Mouse (Mus musculus) monocyte, adult 2 months (primary cell): ENCODE measurements around the gene Tmem206.

Experiments
- DNase-seq, 2 experiments: peaks; one replicate each; pipeline ENCODE4 v3.0.0; 2022; ENCODE audit warnings: low spot score in 2 of 2, low read depth in 1 of 2

Tmem206 gene

DNA sequence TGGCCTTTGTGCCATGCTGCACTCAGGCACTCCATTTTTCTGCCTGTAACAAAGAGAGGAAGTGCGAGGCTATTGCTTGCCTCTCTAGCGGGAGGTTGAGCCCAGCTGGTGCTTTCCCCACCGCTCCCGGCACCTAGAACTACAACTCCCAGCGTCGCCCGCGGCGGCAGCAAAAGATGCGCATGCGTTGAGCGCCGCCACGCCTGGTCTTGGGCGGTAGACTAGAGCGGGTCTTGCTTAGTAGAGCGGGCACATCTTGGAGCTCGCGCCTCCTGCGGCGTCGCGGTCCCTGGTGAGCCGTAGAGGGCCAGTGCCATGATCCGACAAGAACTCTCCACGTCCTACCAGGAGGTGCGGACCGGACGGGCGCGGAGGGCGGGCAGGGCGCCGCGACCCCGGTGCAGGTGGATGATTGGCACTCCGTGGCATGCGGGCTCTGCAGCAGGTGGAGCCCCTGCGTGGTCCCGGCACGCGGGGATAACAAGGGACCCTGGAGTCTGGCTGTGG, at the start of gene Tmem206:
Gene Tmem206 (plus strand): TSS at position 187 of the 507 bp plus-strand sequence.
- peak; percentile 85 to 92 for DNase-seq

DNA sequence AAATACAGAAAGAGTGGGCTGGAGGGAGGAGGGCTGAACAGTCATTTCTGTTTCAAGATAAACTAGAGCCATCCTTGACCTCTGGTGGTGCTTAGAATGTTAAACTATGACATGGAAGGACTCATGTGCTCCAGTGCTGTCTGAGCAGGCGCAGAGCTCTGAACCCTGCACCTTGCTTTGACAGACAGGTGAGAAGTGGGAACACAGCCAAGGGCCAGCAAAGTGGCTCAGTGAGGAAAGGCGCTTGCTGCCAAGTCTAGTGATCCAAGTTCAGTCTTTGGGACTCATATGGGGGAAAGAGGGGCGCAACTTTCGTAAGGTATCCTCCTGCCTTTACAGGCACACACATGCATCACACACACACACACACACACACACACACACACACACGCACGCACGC, 49.5 kb upstream of the Tmem206 start:
- DNase-seq: no peak

DNA sequence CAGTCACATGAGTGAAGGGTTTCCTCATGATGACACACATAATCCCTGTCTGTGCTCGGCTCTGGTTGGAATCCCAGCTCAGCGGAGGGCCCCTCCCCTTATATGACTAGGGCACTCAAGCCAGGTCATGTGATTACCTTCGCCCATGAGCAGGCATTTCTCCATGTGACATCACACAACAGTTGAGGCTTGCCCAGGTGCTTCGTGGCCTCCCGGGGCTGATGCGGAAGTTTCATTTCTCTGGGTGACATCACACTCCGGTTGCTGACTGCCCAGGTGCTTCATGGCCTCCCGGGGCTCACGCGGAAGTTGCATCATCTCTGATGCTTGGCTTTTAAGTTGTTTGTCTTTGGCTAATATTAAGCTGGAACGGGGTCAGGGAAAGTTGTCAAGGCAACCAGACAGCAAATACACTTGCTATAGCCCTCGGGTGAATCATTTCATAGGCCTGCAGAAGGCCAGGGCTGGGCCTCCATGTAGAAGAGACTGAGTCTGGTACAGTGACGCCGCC, 48.1 kb upstream of the Tmem206 start:
- DNase-seq: peak; percentile 73 to 76

DNA sequence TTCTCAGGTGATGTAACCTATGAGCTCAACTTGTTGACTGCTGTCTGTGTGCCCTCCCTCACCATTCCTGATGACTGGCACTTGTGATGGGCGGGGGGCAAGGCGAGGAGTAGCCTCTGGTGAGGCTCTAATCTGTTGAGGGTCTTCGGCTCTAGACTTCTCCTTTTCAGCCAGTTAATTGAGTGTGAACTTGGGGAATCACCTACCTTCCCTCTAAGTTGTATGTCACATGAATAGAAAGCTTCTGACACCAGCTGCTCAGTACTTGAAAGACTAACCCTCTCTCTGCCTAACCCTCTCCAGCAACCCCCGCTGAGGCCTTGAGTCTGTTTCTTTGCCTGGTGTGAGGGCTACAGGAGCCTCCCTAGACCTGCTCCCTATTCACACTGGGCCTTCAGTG, 47.4 kb upstream of the Tmem206 start:
- DNase-seq: no peak

DNA sequence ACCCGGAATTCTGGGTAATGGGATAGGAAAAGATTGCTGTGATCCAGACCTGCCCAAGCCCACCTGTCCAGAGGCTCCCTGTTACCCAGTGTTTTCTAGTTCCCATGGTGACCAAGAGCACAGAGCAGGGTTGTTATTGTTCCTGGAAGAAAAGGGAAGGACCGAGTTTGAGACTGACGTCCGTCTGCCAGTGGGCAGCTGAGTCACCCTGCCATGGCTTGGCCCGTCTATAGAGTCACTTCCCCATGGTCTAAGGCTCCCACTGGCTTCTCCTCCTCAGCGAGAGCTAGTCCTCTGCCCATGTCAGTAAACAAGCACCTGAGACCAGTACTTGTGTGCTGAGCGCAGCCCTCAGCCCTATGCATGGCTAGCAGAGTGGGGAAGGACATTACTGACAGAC, 44.5 kb upstream of the Tmem206 start:
- peak; percentile 86 to 89 for DNase-seq

DNA sequence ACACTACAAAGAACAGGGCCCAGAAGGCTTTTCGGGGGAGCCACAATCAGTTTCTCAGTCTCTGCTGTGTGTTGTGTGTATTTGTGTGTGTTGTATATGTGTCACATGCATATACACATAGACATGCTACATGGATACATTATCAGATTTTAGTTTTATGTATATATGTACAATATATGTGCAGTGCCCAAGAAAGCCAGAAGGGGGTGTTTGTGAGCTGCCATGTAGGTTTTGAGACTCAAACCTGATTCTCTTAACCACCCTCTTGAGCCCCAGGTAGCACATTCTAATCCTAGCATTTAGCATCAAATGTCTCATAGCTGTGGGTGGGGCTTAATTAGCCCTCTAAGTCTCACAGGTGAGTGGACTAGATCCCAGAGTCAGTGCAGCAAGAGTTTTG, 43.4 kb upstream of the Tmem206 start:
- DNase-seq: no peak

DNA sequence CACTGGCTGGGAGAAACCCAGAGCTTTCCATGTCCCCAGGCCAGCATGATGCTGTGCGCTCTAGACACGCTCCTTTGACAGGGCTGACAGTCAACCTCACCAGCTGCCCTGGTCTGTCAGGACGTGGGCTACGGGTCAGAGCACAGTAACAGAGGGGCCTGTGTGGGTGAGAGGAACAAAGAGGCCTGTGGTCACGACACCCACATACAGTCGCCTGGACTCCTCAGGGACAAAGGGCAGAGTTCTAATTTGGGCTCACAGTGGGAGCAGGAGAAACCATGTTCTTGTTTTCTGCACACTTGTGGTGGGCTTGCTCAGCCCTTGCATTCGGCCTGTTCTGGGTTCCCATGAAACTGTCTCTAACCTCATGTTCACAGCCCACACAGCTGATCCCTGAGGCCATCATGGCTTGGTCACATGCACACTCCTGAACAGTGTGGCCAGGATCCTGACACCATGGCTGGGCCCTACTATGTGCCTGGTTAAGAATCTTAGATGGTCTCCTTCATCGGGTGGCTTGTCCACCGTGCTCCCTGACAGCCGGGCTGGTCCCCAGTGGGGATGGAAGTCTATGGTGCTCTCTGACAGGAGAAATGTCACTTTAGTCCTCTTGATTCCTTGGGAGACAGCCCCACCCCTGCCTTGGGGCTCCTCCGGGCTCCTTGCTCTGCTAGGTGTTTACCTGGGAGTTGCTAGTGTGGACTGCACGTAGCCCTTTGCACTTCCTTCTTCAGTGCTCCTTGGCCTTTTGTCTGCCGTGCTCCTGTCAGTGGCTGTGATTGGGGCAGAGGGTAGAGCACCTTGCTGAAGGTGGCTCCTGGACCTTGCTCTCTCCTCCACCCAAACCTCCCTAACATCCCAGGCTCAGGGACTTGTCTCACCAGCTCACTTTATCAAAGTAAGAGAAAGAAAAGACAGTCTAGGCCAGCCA, 42.3 kb upstream of the Tmem206 start:
- DNase-seq: no peak

DNA sequence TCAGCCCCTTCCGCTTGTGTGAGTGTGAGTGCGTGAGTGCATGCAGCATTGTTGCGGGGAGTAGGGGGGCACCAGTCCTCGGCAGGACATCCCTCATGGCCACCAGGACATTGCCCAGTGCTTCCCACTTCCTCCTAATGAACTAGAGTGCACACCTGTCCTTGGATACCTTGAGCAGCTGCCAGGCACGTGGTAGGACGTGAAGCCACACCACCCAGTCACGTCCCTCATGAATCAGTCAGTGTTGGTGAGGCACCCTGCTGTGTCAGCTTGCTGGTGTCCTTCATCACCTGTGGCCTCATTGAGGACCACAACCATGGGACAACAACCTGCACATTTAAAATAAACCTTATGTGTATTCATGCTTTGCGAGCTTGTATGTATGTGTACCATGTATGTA, 41.2 kb upstream of the Tmem206 start:
- no peak for DNase-seq

DNA sequence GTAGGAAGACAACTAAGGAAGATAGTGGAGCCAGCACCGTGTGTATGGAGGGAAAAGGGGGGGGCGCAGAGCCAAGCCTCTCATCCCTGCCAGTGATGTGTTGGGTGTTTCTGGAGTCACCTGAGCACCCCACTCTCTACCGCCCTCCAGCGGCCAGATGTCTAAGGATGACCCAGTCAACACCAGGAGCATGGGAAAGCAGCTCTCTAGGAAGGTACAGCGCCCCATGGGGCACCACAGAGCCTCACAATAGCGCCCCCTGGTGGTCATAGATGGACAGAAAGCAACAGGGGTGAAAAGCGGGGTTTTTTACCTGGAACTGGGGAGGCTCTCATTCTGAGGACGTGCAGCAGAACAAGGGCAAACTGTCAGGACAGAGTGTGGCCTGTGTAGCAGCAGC, 37.0 kb upstream of the Tmem206 start:
- DNase-seq: peak; percentile 50 to 74

DNA sequence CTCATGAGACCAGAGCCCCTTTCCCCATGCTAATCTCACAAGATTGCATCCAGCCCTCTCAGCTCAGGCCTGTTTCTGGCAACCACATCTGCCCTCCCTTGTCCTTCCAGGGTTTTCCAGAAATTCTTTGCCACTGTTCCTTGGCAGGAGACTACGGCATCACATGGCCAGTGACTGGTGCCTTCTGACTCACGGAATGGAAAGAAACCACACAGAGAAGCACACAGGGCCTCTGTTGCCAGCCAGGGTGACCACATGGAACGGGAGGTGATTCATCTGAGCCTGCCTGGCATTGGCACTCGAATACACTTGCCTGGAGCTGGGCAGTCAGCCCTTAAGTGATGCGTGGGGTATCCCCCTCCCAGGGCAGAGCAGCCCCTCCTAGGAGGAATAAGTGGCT, 33.4 kb upstream of the Tmem206 start:
- DNase-seq: no peak

DNA sequence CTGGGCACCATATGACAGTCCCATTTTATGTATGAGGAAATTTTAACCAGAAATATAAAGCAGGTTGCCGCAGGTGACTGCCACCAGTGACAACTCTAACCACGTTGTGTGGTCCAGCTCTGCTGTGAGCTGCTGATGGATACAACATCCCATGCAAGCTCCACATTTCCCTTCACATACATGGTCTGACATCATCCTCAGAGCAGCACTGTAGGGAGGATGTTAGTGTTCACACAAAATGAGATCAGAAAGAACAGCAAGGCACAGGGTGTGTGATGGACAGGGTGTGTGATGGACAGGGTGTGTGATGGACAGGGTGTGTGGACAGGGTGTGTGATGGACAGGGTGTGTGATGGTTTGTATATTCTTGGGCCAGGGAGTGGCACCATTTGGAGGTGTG, 32.7 kb upstream of the Tmem206 start:
- DNase-seq: no peak

DNA sequence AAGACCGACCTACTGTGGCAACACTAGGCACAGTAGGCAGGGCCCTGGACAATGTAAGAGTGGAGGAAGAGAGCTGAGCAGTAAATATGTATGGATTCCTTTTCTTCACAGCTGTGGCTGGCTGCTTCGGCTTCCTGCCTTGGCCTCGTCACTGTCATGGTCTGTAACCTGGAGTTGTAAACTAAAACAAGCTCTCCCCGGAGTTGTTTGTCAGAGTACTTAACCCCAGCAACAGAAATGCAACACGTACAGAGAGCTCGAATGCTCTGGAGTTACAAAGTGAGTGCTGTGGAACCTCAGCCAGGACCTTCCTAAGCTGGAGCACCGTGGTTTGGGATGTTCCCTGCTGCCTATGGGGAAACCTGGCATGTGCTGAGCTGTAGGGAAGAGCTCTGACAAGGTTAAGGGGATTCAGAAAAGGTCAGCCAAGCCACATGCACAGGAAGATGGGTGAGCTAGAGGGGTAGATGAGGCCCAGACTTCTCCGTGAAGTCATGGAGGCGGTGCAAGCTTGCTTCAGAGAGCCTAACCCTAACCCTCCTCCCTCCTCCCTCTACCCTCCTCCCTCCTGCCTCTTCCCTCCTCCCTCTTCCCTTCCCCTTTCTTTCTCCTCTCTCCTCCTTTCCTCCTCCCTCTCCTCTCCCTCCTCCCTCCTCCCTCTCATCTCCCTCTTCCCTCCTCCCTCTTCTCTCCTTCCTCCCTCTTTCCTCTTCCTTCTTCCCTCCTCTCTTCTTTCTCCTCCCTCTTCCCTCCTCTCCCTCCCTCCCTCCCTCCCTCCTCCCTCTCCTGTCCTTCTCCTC, 31.5 kb upstream of the Tmem206 start:
- no peak for DNase-seq

DNA sequence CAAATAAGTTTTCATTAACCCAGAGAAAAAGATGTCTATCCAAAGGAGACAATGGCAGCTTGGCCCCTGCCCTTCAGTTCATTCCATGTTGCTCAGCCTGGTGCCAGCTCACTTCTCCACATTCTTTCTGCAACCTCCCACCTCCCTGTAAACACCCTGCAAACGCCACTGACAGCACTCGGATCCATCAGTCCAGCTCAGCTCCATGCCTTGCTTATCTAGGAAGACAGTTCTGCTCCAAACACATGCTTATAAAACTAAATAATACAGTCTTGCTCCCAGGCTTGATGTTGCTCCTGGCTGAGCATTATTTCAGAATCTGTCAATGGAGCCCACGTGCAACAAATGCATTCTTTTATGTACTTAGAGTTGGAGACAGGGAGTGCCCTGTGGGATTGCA, 29.9 kb upstream of the Tmem206 start:
- DNase-seq: no peak

DNA sequence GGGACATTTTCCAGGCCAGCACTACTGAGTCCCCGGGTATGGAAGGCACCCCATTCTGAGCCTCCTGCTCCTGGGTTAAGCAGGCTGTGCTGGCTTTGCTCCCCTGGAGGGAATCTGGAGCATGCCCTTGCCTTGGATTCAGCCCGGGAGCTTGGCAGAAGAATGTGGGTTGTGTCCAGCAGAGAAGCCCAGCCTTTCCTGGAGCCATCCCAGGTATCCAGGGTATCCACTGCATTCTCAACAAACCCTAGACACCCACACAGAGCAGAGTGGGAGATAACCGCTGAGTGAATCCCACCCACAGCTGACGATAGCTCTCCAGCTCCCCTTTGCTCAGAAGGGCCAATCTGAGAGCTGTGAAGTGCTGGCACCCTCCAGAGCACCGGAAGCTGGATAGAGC, 29.3 kb upstream of the Tmem206 start:
- DNase-seq: no peak

DNA sequence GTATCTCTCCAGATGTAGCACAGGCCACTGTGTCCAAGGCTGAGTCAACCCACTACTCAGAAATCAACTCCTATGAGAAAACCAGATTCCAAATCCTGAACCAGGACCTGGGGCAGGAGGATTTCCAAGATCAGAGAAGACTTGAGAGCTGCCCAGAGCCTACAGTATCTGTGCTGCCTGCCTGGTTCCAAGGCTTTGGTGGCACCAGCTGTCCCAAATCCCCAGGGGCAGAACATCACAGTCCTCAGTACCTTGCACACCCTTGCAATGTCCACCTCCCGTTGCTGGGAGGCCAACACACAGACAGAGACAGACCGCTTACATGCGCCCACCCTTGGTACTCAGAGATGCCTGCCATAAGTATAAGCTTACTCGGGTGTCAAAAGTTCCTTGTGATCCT, 27.4 kb upstream of the Tmem206 start:
- no peak for DNase-seq

DNA sequence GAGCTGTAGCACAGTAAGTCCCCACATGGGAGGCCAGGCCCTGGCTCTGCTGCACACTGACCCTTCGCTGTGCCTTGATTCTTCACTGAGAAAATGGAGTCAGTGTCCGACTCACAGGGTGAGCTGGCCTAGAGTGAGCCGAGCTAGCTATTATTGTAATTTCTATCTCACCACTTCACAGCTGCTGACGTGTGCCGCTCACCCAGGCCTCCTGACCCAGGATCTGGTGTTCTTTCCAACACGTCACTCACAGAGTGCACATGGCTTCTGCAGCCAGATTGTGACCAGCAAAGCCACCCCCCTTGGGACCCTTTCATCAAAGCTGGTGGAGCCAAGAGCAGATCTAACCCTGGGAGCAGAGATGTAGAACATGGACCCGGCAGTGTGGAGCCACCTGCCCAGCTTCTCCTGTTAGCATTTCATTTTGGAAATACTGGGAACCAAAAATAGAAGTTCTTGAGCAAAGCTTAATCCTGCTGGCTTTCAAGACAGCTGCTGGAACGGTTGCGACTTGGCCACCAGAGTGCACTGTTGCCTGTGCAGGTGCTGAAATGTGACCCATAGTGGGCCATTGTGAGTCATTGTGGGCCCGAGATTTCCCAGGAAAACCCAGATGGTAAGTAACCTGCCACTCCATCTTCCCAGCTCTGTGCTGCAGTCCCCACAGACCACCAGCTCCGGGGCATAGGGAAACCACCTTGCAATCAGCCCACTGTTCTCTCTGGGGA, 26.3 kb upstream of the Tmem206 start:
- no peak for DNase-seq

DNA sequence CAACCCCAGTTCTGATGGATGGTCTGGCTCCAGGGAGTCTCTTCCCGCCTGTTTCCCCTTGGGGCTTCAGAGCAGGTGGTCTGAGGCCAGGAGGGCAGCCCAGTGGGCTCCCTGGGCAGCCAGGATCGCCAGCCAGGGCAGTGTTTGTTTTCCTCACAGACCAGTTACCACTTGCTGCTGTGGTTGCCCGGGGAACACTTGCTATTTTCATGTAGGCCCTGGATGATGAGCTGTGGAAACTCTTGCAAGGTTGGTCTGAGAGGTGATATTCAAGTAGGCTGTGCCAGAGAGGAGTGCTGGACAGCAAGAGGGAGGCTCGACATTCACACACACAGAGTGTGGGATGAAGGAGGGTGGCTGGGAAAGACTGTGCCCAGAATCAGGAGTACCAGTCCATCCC, 23.8 kb upstream of the Tmem206 start:
- no peak for DNase-seq

DNA sequence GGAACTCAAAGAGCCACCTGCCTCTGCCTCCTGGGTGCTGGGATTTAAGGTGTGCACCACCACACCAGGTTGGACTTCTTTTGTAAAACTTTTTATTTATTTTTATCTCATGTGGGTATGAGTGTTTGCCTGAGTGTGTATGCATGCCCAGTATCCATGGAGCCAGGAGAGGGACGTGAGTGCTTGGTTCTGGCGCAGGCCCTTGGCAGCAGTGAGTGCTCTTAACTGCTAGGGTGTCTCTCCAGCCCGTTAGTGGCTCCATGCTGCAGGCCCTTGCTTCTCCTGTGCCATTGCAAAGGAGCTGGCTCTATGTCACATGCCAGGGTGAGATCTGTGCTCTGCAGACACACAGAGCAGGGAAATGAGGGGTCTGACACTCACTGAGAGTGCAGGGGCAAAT, 22.0 kb upstream of the Tmem206 start:
- DNase-seq: no peak

DNA sequence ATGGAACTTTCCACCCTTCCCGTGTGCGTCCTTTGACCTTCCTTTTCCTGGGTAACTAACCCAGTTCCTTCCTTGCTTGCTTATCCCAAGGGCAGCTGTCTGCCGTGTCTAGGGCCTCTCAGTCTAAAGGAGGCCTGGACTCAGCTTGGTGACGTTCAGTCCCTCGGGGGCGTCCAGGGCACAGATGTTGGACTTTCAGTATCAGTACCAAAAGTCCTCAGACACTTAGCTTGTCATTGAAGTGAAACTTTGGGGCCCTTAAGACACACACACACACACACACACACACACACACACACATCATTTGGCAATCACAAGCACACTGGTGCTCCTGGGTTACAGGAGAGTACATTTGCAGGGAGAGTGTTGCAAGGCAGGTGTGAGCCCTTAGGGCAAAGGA, 21.5 kb upstream of the Tmem206 start:
- DNase-seq: no peak

DNA sequence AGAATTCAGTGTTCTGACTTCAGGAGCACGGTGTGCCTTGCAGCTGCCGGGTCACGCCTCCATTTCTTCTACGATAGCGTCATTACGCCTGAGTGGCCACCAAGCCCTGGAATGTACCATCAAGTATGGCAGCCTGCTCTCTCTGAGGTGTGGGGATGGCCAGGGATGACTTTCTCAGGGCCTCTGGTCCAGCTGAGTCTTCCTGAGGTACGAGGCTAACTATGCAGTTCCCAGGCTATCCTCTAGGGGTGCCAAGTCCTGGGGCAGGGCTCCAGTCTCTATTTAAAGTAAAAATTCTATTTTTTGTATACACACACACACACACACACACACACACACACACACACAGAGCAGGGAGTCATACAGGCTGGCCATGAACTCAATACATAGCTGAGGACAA, 20.1 kb upstream of the Tmem206 start:
- no peak for DNase-seq

DNA sequence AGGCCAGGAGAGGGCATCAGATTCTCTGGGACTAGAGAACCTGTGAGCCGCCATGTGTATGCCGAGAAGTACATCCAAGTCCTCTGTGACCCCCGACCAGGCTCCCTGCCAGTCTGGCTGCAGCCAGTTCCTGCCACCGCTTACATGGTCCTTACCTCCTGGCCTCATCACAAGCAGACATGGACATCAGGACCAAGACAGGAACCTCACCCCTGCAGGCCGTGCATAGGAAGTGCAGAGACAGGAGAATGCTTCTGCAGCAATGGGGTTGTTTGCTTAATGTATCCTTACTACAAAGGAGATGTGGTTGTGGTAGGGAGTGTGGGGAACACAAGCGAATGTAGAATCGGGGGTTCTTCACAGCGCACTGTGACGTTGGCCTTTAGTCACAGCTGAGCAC, 19.4 kb upstream of the Tmem206 start:
- DNase-seq: no peak
